Mouse (Mus musculus) forebrain, embryonic 16.5 days (tissue): ENCODE results near the gene S100a16. TPM values are rescaled to one million over a fixed set of nuclear protein-coding genes. Genes with fewer than 3 reads are reported as not detected.
A peak's percentile ranks its signal among the peaks of the same experiment; 100 is the strongest.

ENCODE experiments used
- ATAC-seq: fragments of 200-750 bp; cut with Nextera tagmentation; 2 replicates; pipeline ENCODE4 v1.8.0; 2017; ENCODE audit warnings: mild to moderate bottlenecking, moderate library complexity
- H3K27ac ChIP-seq: fragments of 300-500 bp; sonication (generic); 2 replicates; pipeline ENCODE4 v1.5.1; 2014; ENCODE audit warnings: low read length, control low read depth
- H3K27me3 ChIP-seq: fragments of 300-500 bp; sonication (generic); replicated peaks from 2 replicates; pipeline ENCODE4 v1.6.1; 2014; ENCODE audit warnings: low read length; ENCODE audit not compliant: control insufficient read depth, insufficient read depth
- H3K36me3 ChIP-seq: fragments of 300-500 bp; sonication (generic); 2 replicates; pipeline ENCODE4 v1.6.1; 2014; ENCODE audit not compliant: control insufficient read depth, insufficient read depth
- H3K4me1 ChIP-seq: fragments of 300-500 bp; sonication (generic); replicated peaks from 2 replicates; pipeline ENCODE4 v1.6.1; 2014; ENCODE audit warnings: low read length; ENCODE audit not compliant: control insufficient read depth, insufficient read depth
- H3K4me2 ChIP-seq: fragments of 300-500 bp; sonication (generic); 2 replicates; pipeline ENCODE4 v1.6.1; 2014; ENCODE audit warnings: mild to moderate bottlenecking, low read length, control low read depth
- H3K4me3 ChIP-seq: fragments of 300-500 bp; sonication (generic); replicated peaks from 2 replicates; pipeline ENCODE4 v1.5.1; 2014; ENCODE audit warnings: mild to moderate bottlenecking, low read length, control low read depth
- H3K9ac ChIP-seq: fragments of 300-500 bp; sonication (generic); replicated peaks from 2 replicates; pipeline ENCODE4 v1.6.1; 2014; ENCODE audit warnings: low read depth, low read length, control low read depth
- H3K9me3 ChIP-seq: fragments of 300-500 bp; sonication (generic); 2 replicates; pipeline ENCODE4 v1.6.1; 2016; ENCODE audit warnings: low read length; ENCODE audit not compliant: control insufficient read depth
- WGBS: fragments of 180-500 bp; shearing (Covaris S2); extraction: QIAGEN DNeasy Blood & Tissue Kit; methylation state at CpG from one replicate; pipeline ENCODE4 v1.1.7; 2014; 5-methylcytosine and 5-hydroxymethylcytosine counted together
- polyA plus RNA-seq: library from polyadenylated mRNA; unstranded; fragments of >200 nt; fragmentation: Nextera tagmentation; extraction: Ambion mirVana; gene quantifications from 2 replicates; pipeline ENCODE4 v1.2.1, GENCODE M21; 2015

S100a16 gene
- polyA plus RNA-seq, 1 experiment from 2014 or later: 36.2 TPM

- WGBS: 15% methylated on average over 4 of the region's 4 CpGs
- no peak overlapping the region for H3K27ac ChIP-seq
- peak overlapping the region; percentile 43; the same call in 1 of the 2 replicates for H3K9ac ChIP-seq
Observed at GRCm38 (mm10) chr3:90540904-90541303, 3.9 kb downstream of the S100a16 start.

GRCm38 (mm10) chr3:90549676-90550420 is 12.8 kb downstream of the S100a16 start:
- 74% methylated on average over 5 of the region's 5 CpGs for WGBS

More at GRCm38 (mm10) chr3:90540904-90541303, 3.9 kb downstream of the S100a16 start:
- no peak overlapping the region for H3K4me3 ChIP-seq
- no peaks in the 10 kb centered on the region for H3K27me3 ChIP-seq
- H3K4me2 ChIP-seq: peak overlapping the region; percentile 23
- H3K36me3 ChIP-seq: no peaks in the 10 kb centered on the region
- peaks cover 6% of the 10 kb centered on the region for H3K4me1 ChIP-seq
- no peaks in the 10 kb centered on the region for H3K9me3 ChIP-seq
- peak; percentile 76 for ATAC-seq

DNA sequence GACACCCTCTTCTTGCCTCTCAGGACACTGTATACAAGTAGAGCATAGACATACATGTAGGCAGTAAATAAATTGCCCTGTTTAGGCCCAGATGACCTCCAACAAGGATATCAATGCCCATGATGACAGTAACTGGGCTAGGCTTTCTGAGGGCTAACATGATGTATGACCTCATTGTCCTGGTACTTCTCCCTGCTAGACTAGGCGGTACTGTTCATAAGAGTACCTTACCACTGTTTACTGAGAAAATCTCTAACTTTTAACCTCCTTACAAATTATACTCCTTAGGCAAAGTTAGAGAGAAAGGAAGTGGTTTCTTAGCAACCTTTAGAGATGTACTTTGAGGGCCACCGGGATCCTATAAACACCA is 13.4 kb downstream of the S100a16 start:
- H3K27ac ChIP-seq: no peak overlapping the region
- H3K4me1 ChIP-seq: no peaks in the 10 kb centered on the region
- no peak overlapping the region for H3K4me3 ChIP-seq
- H3K27me3 ChIP-seq: no peaks in the 10 kb centered on the region
- no peak overlapping the region for H3K9ac ChIP-seq
- no peaks in the 10 kb centered on the region for H3K9me3 ChIP-seq
- ATAC-seq: no peak
- H3K4me2 ChIP-seq: no peak overlapping the region
- no peaks in the 10 kb centered on the region for H3K36me3 ChIP-seq
- 93% methylated on average over 2 of the region's 2 CpGs for WGBS

More at GRCm38 (mm10) chr3:90549676-90550420, 12.8 kb downstream of the S100a16 start:
- Histone ChIP-seq H3K4me1 (no peaks in the 10 kb centered on the region), H3K27ac (no peak overlapping the region), H3K4me2 (no peak overlapping the region), H3K36me3 (no peaks in the 10 kb centered on the region), H3K9me3 (no peaks in the 10 kb centered on the region), H3K4me3 (no peak overlapping the region), H3K27me3 (no peaks in the 10 kb centered on the region), H3K9ac (no peak overlapping the region)
- ATAC-seq: no peak

- ATAC-seq: no peak
- H3K27ac ChIP-seq: no peak overlapping the region
- no peak overlapping the region for H3K4me3 ChIP-seq
- no peaks in the 10 kb centered on the region for H3K36me3 ChIP-seq
- H3K27me3 ChIP-seq: no peaks in the 10 kb centered on the region
- 88% methylated on average over 2 of the region's 2 CpGs for WGBS
- H3K4me1 ChIP-seq: no peaks in the 10 kb centered on the region
- H3K9me3 ChIP-seq: no peaks in the 10 kb centered on the region
- no peak overlapping the region for H3K9ac ChIP-seq
- no peak overlapping the region for H3K4me2 ChIP-seq
Observed at GRCm38 (mm10) chr3:90552231-90552630, 15.2 kb downstream of the S100a16 start.

- H3K36me3 ChIP-seq: no peaks in the 10 kb centered on the region
- H3K9ac ChIP-seq: no peak overlapping the region
- H3K4me2 ChIP-seq: no peak overlapping the region
- peak overlapping the region; percentile 27; the same call in 1 of the 2 replicates for H3K27ac ChIP-seq
- H3K4me1 ChIP-seq: no peaks in the 10 kb centered on the region
- H3K4me3 ChIP-seq: no peak overlapping the region
- peak; percentile 95 for ATAC-seq
- 10% methylated on average over 5 of the region's 5 CpGs for WGBS
- no peaks in the 10 kb centered on the region for H3K9me3 ChIP-seq
- no peaks in the 10 kb centered on the region for H3K27me3 ChIP-seq
Observed at GRCm38 (mm10) chr3:90555954-90556353, 18.9 kb downstream of the S100a16 start.

- H3K27me3 ChIP-seq: no peaks in the 10 kb centered on the region
- no peaks in the 10 kb centered on the region for H3K9me3 ChIP-seq
- no peak within 1 kb of the TSS for H3K4me3 ChIP-seq
- no peaks in the 10 kb centered on the region for H3K36me3 ChIP-seq
- ATAC-seq: no peak
- H3K4me1 ChIP-seq: no peaks in the 10 kb centered on the region
- no peak within 1 kb of the TSS for H3K27ac ChIP-seq
- WGBS: 84% methylated on average over 6 of the region's 6 CpGs
- H3K9ac ChIP-seq: no peak within 1 kb of the TSS
- H3K4me2 ChIP-seq: no peak within 1 kb of the TSS
Observed at GRCm38 (mm10) chr3:90560008-90560628, 23.1 kb downstream of the S100a16 start, which contains the start of gene S100a3. TSS of gene S100a3 (plus strand) at chr3:90560578.

GRCm38 (mm10) chr3:90574691-90575090 is 37.6 kb downstream of the S100a16 start:
- H3K4me3 ChIP-seq: no peak overlapping the region
- H3K4me1 ChIP-seq: no peaks in the 10 kb centered on the region
- H3K9me3 ChIP-seq: no peaks in the 10 kb centered on the region
- no peak overlapping the region for H3K9ac ChIP-seq
- no peak overlapping the region for H3K4me2 ChIP-seq
- 80% methylated on average over 5 of the region's 5 CpGs for WGBS
- no peaks in the 10 kb centered on the region for H3K36me3 ChIP-seq
- H3K27me3 ChIP-seq: no peaks in the 10 kb centered on the region
- no peak for ATAC-seq
- H3K27ac ChIP-seq: no peak overlapping the region

GRCm38 (mm10) chr3:90575320-90575719 is 38.3 kb downstream of the S100a16 start:
- WGBS: 90% methylated on average over 3 of the region's 3 CpGs
- H3K27ac ChIP-seq: no peak overlapping the region
- no peak overlapping the region for H3K9ac ChIP-seq
- no peaks in the 10 kb centered on the region for H3K27me3 ChIP-seq
- ATAC-seq: no peak
- H3K36me3 ChIP-seq: no peaks in the 10 kb centered on the region
- no peaks in the 10 kb centered on the region for H3K9me3 ChIP-seq
- no peak overlapping the region for H3K4me2 ChIP-seq
- H3K4me1 ChIP-seq: no peaks in the 10 kb centered on the region
- H3K4me3 ChIP-seq: no peak overlapping the region

- Histone ChIP-seq H3K36me3 (no peaks in the 10 kb centered on the region), H3K9me3 (no peaks in the 10 kb centered on the region), H3K4me3 (no peak overlapping the region), H3K4me1 (no peaks in the 10 kb centered on the region), H3K4me2 (no peak overlapping the region), H3K27ac (no peak overlapping the region), H3K27me3 (no peaks in the 10 kb centered on the region), H3K9ac (no peak overlapping the region)
- WGBS: 69% methylated on average over 10 of the region's 10 CpGs
- no peak for ATAC-seq
Observed at GRCm38 (mm10) chr3:90576351-90577001, 39.4 kb downstream of the S100a16 start.
